Mouse (Mus musculus): ENCODE data around the gene Cep350.

Gene Cep350

GRCm38 (mm10) chr1:155809706-155810442 is 163.2 kb downstream of the Cep350 start:
- DNase-seq (ENCODE audit: low spot score): peak; percentile 75

DNA sequence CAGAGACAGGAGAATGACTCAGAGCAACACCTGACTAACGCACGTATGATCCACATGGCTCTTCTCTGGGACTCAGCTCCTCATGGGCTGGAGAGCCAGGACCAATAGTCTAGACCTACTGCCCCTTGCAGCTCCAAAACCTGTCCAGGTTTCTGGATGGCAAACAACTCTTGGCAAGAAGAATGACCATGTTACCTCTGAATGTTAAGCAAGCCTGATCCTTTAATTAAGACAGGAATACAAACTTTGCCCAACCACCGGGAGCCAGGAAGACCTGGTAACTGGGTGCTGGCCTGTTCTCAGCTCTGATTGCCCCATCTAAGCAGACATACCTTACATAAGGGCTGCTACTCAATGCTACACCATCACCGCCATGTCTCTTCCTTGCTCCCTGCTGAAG is 164.8 kb downstream of the Cep350 start:
- no peak for DNase-seq (ENCODE audit: low spot score)

- DNase-seq (ENCODE audit: low spot score): peak; percentile 79
Observed at GRCm38 (mm10) chr1:155805607-155806006, 167.4 kb downstream of the Cep350 start.

DNA sequence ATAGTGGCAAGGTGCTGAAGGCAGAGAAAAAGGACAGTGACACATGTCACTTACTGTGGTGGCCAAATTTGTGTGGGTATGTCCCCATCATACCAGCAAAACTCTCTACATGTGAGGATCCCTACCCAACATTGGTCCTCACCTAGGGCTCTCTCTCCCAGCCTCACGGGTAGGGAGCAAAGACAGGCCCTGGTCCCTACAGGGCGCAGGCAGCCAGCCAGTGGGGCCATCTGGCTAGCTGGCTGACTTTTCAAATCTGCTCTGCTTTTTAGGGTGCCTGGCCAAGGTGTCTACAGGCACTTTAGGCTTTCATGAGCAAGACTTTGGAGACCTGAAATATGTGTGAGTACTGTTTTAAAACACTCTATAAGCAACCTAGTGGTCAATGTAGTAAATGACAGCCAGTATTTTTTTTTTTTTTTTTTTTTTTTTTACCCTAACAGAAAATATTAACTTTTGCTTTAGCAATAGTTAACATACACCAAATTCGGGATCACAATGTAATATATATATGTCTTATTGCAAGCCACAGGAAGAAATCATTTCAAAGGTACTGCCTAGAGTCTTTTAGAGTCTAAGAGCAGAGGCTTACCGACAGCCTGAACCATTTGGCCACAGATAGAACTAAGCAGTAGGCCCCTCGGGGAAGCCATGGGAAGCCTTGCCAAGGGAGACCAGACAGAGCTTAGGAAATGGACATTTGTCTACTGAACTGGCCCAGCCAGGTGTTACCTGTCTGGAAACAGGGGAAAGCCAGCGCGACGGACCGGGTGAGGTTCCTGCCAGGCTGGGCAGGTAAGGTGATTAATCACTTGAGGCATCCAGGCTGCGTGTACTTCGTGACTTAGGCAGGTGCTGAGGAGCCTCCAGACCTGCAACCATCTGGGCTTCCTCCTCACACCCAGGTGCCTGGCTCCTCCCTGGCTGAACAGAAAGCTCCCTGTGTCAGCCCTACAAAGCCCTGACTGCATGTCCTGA is 171.8 kb downstream of the Cep350 start:
- no peak for DNase-seq (ENCODE audit: low spot score)

GRCm38 (mm10) chr1:155798000-155798399 is 175.1 kb downstream of the Cep350 start:
- DNase-seq (ENCODE audit: low spot score): no peak

DNA sequence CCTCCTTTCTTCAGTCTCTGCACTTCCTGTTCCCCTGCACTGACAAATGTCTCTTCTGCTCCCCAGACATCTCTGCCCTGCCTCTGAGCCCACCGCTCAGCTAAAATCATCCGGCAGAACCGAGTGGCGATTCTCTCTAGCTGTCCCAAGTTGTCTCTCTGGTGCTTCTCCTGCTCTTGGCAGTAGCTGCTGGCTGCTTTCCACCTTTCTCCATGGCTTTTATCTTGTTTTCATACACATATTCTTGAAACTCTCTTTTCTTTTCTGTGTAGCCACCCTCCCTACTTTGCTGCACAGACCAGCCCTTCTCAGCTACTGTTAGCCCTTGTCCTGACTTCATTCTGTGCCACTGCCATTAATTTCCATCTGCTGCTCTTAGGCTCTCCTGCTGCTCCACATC is 175.6 kb downstream of the Cep350 start:
- no peak for DNase-seq (ENCODE audit: low spot score)

GRCm38 (mm10) chr1:155796757-155797405 is 176.2 kb downstream of the Cep350 start:
- DNase-seq (ENCODE audit: low spot score): no peak

DNA sequence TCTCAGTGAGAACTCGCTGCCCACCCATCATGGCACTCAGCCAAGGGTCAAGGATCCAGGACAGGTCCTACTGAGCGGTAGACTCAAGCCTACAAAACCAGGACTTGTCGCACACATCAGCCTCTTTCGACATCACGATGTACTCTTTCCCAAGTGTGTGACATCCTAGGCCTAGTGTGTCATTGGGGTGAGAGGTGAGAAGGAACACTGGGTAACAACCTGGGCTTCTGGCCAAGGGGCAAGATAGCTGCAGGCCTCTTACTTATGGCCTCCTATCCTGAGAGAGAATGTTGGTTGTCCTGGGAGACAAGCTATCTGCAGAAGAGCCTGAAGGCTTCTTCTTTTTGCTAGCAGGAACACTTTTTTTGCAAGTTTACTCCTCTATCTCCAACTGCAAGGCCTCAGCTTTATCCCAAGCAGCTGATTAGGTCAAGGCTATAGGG is 177.2 kb downstream of the Cep350 start:
- peak; percentile 59 for DNase-seq (ENCODE audit: low spot score)

All from lung, postnatal 25 days (tissue).